Mouse (Mus musculus): ENCODE measurements around the gene 4930404N11Rik. TPM values are rescaled to one million over a fixed set of nuclear protein-coding genes. Genes with fewer than 3 reads are reported as not detected.

Gene 4930404N11Rik
- 0.43 and 0.59 TPM in 2 replicates for polyA plus RNA-seq (2014; fragmentation: Nextera tagmentation; extraction: Ambion mirVana)

- 0 out of 2 replicates have a peak within 1 kb of the TSS, but pooled peaks have one; percentile 10 for H3K27ac ChIP-seq (ENCODE audit: low read length)
- ATAC-seq (ENCODE audit: insufficient number of reproducible peaks, insufficient read depth, low FRiP score, low read depth), result no peak
Observed at GRCm38 (mm10) chr10:81365672-81366476, at the start of gene 4930404N11Rik. 4930404N11Rik (minus strand) TSS chr10:81365816.

GRCm38 (mm10) chr10:81415146-81415545 is 49.5 kb upstream of the 4930404N11Rik start:
- Histone ChIP-seq H3K4me2 (replicated peaks; ENCODE audit: low read depth, low read length) (no peak overlapping the region), H3K9me3 (ENCODE audit: control insufficient read depth, low read depth, low read length) (no peaks in the 10 kb centered on the region), H3K4me1 (ENCODE audit: control insufficient read depth, insufficient read depth, low read length) (peaks cover 75% of the 10 kb centered on the region), H3K27me3 (ENCODE audit: control insufficient read depth, insufficient read depth, low read length) (no peaks in the 10 kb centered on the region), H3K4me3 (ENCODE audit: low read depth, low read length) (no peak overlapping the region), H3K27ac (ENCODE audit: low read length) (0 out of 2 replicates have a peak overlapping the region, but pooled peaks have one; percentile 7), H3K36me3 (ENCODE audit: control insufficient read depth, insufficient read depth, low read length) (peaks cover 4% of the 10 kb centered on the region; the same call in 1 of the 2 replicates), H3K9ac (replicated peaks; ENCODE audit: low read depth, low read length) (no peak overlapping the region)
- ATAC-seq (ENCODE audit: insufficient number of reproducible peaks, insufficient read depth, low FRiP score, low read depth), result no peak
- 86% methylated on average over 5 of the region's 5 CpGs for WGBS

More at GRCm38 (mm10) chr10:81365672-81366476, at the start of gene 4930404N11Rik:
- H3K4me1 ChIP-seq (ENCODE audit: control insufficient read depth, insufficient read depth, low read length), result peaks cover 23% of the 10 kb centered on the region; the same call in 1 of the 2 replicates
- peak within 1 kb of the TSS; percentile 29; the same call in 1 of the 2 replicates for H3K4me3 ChIP-seq (ENCODE audit: low read depth, low read length)
- no peaks in the 10 kb centered on the region for H3K9me3 ChIP-seq (ENCODE audit: control insufficient read depth, low read depth, low read length)
- H3K36me3 ChIP-seq (ENCODE audit: control insufficient read depth, insufficient read depth, low read length), result peaks cover 47% of the 10 kb centered on the region
- peak within 1 kb of the TSS; percentile 25; the same call in 1 of the 2 replicates for H3K9ac ChIP-seq (replicated peaks; ENCODE audit: low read depth, low read length)
- no peaks in the 10 kb centered on the region; the same call in 1 of the 2 replicates for H3K27me3 ChIP-seq (ENCODE audit: control insufficient read depth, insufficient read depth, low read length)
- H3K4me2 ChIP-seq (replicated peaks; ENCODE audit: low read depth, low read length), result peak within 1 kb of the TSS; percentile 62
- WGBS, result 30% methylated on average over 12 of the region's 12 CpGs

DNA sequence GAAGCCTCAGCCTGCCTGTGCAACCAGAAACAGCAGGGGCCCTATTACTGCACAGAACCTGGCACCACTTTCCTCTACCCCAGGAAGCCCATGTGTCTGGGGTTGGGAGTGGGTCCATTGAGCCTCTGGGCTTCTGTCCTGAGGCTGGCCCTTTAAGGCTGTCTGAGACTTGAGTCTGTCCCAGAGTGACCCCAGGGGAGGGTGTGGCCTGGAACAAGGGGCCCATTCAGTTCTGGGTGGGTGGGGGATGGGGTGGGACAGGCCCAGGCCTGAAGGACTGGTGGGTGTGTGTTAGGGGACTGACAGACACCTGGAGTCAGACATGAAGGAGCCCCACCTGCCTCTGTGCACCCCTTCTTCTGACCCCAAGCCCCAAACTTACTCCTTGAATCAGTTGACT is 49.1 kb upstream of the 4930404N11Rik start:
- no peaks in the 10 kb centered on the region; the same call in 1 of the 2 replicates for H3K36me3 ChIP-seq (ENCODE audit: control insufficient read depth, insufficient read depth, low read length)
- peak overlapping the region; percentile 32; the same call in 1 of the 2 replicates for H3K4me2 ChIP-seq (replicated peaks; ENCODE audit: low read depth, low read length)
- no peaks in the 10 kb centered on the region for H3K9me3 ChIP-seq (ENCODE audit: control insufficient read depth, low read depth, low read length)
- no peak overlapping the region for H3K9ac ChIP-seq (replicated peaks; ENCODE audit: low read depth, low read length)
- H3K27ac ChIP-seq (ENCODE audit: low read length), result 0 out of 2 replicates have a peak overlapping the region, but pooled peaks have one; percentile 7
- no peak for ATAC-seq (ENCODE audit: insufficient number of reproducible peaks, insufficient read depth, low FRiP score, low read depth)
- H3K27me3 ChIP-seq (ENCODE audit: control insufficient read depth, insufficient read depth, low read length), result no peaks in the 10 kb centered on the region
- H3K4me1 ChIP-seq (ENCODE audit: control insufficient read depth, insufficient read depth, low read length), result peaks cover 79% of the 10 kb centered on the region
- no peak overlapping the region for H3K4me3 ChIP-seq (ENCODE audit: low read depth, low read length)

DNA sequence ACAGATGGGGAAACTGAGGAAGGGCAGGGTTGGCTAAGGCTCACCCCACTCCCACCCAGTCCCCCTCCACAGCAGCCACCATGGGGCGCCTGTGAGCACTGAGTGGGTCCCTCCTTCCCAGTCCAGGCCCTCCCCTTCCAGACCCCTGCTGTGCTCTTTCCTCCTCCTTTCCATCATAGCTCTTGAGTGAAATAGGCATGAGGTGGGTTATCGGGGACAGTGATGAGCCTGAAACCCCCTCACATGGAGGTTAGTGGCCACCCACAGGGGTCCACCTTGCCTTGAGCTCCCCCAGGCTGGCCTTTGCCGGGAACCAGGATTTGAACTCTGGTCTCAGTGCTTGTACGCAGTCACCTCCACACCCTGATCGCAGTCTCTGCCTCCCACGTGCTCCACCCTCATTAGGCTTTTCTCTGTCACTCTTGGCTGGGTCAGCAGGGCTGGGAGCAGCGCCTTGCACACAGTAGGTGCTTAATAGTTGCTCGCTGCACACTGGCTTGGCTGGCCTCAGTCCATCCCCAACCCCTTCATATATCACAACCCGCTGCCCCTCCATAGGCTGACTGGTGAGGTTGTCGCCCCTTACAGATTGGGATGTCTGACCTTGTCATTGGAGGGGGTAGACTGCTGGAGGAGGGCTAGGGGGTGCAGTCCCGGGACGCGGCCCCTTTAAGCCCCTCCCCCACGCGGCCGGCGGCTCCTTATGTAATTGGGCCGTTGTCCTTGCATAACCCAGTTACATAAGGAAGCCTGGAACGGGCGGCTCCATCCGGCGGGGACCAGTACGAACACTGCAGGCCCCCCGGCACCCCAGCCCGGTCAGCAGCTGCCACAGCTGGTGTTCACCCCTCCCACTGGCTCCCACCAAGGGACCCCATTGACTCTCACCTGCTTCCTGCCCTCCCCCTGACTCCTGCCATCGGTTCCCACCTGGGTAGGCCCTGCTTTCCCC is 48.0 kb upstream of the 4930404N11Rik start:
- no peaks in the 10 kb centered on the region; the same call in 1 of the 2 replicates for H3K36me3 ChIP-seq (ENCODE audit: control insufficient read depth, insufficient read depth, low read length)
- H3K4me1 ChIP-seq (ENCODE audit: control insufficient read depth, insufficient read depth, low read length), result peaks cover 76% of the 10 kb centered on the region
- no peak overlapping the region for H3K4me3 ChIP-seq (ENCODE audit: low read depth, low read length)
- no peaks in the 10 kb centered on the region for H3K27me3 ChIP-seq (ENCODE audit: control insufficient read depth, insufficient read depth, low read length)
- no peak overlapping the region for H3K9ac ChIP-seq (replicated peaks; ENCODE audit: low read depth, low read length)
- no peak for ATAC-seq (ENCODE audit: insufficient number of reproducible peaks, insufficient read depth, low FRiP score, low read depth)
- H3K4me2 ChIP-seq (replicated peaks; ENCODE audit: low read depth, low read length), result peak overlapping the region; percentile 32
- no peak overlapping the region for H3K27ac ChIP-seq (ENCODE audit: low read length)
- 29% methylated on average over 26 of the region's 26 CpGs for WGBS
- no peaks in the 10 kb centered on the region for H3K9me3 ChIP-seq (ENCODE audit: control insufficient read depth, low read depth, low read length)

DNA sequence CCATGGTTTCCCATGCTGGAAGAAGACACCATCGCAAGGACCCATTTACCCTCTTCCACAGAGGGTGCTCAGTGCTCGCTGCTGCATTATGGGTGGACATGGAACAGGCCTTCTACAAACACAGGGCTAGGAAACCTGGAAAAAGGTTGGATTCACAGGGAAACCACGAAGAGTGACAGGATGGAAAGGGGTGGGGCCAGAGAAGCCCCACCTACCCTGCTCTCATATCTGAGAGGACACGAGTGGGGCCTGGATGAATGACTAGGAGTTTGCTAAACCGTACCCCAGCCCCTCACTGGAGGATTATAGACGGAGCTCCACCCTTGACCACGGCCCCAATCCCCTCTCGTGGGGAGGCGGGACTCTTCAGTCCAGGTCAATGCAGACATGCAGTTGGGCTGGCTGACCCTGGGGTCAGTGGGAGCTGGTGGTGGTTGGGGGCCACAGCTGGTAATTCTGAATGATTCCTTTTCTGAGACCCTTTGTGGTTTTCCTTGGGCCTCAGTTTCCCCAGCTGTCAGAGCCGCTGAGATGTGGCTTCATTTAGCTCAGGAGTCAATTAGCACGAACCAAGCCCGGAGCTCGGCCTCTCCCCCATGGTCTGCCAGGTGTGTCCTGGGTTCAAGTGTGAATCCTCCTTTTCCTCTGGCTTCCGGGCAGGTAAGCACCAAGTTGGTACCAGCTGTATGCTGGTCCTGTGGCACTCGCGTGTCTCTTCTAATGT is 47.1 kb upstream of the 4930404N11Rik start:
- Histone ChIP-seq H3K27ac (ENCODE audit: low read length) (peak overlapping the region; percentile 82), H3K9me3 (ENCODE audit: control insufficient read depth, low read depth, low read length) (no peaks in the 10 kb centered on the region), H3K27me3 (ENCODE audit: control insufficient read depth, insufficient read depth, low read length) (no peaks in the 10 kb centered on the region), H3K36me3 (ENCODE audit: control insufficient read depth, insufficient read depth, low read length) (no peaks in the 10 kb centered on the region; the same call in 1 of the 2 replicates), H3K4me2 (replicated peaks; ENCODE audit: low read depth, low read length) (no peak overlapping the region), H3K9ac (replicated peaks; ENCODE audit: low read depth, low read length) (no peak overlapping the region), H3K4me3 (ENCODE audit: low read depth, low read length) (no peak overlapping the region), H3K4me1 (ENCODE audit: control insufficient read depth, insufficient read depth, low read length) (peaks cover 77% of the 10 kb centered on the region)
- 69% methylated on average over 16 of the region's 16 CpGs for WGBS
- no peak for ATAC-seq (ENCODE audit: insufficient number of reproducible peaks, insufficient read depth, low FRiP score, low read depth)

DNA sequence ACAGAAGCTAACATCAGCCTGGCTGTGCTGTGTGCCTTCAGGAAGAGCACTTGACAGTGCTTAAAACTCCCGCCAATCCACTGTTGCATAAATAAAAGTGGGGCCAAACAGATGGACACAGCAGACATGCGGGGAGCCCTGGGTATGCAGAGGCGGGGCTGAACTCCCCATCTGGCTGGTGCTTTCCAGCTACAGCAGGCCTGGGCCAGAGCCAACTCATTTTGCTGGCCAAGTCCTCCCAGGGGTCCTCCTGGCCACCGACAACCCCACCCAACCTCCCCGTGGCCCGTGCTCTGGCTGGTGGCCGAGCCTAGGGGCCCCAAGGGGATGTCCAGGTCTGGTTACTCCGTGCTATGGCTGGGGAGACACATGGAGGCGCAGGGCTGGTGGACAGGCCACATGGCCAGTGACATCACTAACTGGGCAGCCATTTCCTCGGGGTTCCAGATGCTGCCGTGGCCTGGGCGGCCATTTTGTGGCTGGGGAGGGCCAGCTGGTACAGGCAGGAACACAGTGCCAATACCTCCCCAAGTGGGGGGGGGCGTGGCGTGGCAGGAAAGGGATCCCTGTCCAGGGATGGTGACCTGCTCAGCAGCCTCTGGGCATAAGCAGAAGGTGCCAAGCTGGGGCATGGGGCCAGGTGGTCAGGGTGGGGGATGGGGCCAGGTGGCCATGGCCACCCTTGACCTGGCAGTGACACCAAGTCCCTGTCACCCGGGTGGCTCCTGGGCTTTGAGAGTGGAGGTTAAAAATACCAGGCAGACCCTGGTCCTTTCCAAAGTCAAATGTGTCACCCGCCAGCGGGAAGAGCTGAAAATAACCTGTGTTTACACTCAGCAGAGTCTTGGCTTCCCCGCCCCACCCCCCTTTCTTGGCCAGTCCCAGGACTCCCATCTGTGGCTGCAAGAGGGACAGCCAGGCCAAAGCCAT is 46.1 kb upstream of the 4930404N11Rik start:
- no peak overlapping the region for H3K4me3 ChIP-seq (ENCODE audit: low read depth, low read length)
- peak overlapping the region; percentile 19; the same call in 1 of the 2 replicates for H3K4me2 ChIP-seq (replicated peaks; ENCODE audit: low read depth, low read length)
- H3K9me3 ChIP-seq (ENCODE audit: control insufficient read depth, low read depth, low read length), result no peaks in the 10 kb centered on the region
- H3K27me3 ChIP-seq (ENCODE audit: control insufficient read depth, insufficient read depth, low read length), result no peaks in the 10 kb centered on the region
- peaks cover 74% of the 10 kb centered on the region for H3K4me1 ChIP-seq (ENCODE audit: control insufficient read depth, insufficient read depth, low read length)
- peaks cover 6% of the 10 kb centered on the region for H3K36me3 ChIP-seq (ENCODE audit: control insufficient read depth, insufficient read depth, low read length)
- no peak overlapping the region for H3K9ac ChIP-seq (replicated peaks; ENCODE audit: low read depth, low read length)
- no peak for ATAC-seq (ENCODE audit: insufficient number of reproducible peaks, insufficient read depth, low FRiP score, low read depth)
- H3K27ac ChIP-seq (ENCODE audit: low read length), result peak overlapping the region; percentile 82
- 48% methylated on average over 18 of the region's 18 CpGs for WGBS

- no peaks in the 10 kb centered on the region for H3K27me3 ChIP-seq (ENCODE audit: control insufficient read depth, insufficient read depth, low read length)
- H3K9ac ChIP-seq (replicated peaks; ENCODE audit: low read depth, low read length), result no peak overlapping the region
- no peaks in the 10 kb centered on the region for H3K9me3 ChIP-seq (ENCODE audit: control insufficient read depth, low read depth, low read length)
- ATAC-seq (ENCODE audit: insufficient number of reproducible peaks, insufficient read depth, low FRiP score, low read depth), result no peak
- peaks cover 12% of the 10 kb centered on the region for H3K36me3 ChIP-seq (ENCODE audit: control insufficient read depth, insufficient read depth, low read length)
- no peak overlapping the region for H3K4me3 ChIP-seq (ENCODE audit: low read depth, low read length)
- 70% methylated on average over 9 of the region's 9 CpGs for WGBS
- H3K4me2 ChIP-seq (replicated peaks; ENCODE audit: low read depth, low read length), result no peak overlapping the region
- peaks cover 67% of the 10 kb centered on the region for H3K4me1 ChIP-seq (ENCODE audit: control insufficient read depth, insufficient read depth, low read length)
- H3K27ac ChIP-seq (ENCODE audit: low read length), result peak overlapping the region; percentile 82
Observed at GRCm38 (mm10) chr10:81410981-81411380, 45.4 kb upstream of the 4930404N11Rik start.
